Mouse (Mus musculus): ENCODE results near the gene Glg1. TPM values are rescaled to one million over a fixed set of nuclear protein-coding genes. Genes with fewer than 3 reads are reported as not detected.

The Glg1 gene
- polyA plus RNA-seq, 1 experiment = 40.8 TPM

- Histone ChIP-seq H3K4me3 (ENCODE audit: insufficient read depth, low read depth, low read length) (no peak overlapping the region), H3K27me3 (replicated peaks; ENCODE audit: control insufficient read depth, insufficient read depth, low read length) (no peaks in the 10 kb centered on the region; the same call in 1 of the 2 replicates), H3K36me3 (ENCODE audit: control insufficient read depth, insufficient read depth, low read length) (no peaks in the 10 kb centered on the region), H3K4me1 (ENCODE audit: control insufficient read depth, insufficient read depth, low read length) (no peaks in the 10 kb centered on the region; the same call in 1 of the 2 replicates), H3K27ac (ENCODE audit: insufficient read depth, low read depth, low read length) (peak overlapping the region; percentile 86)
- peak; percentile 64 for DNase-seq
- TF ChIP-seq POLR2A (IDR thresholded peaks at IDR 0.05; ENCODE audit: low read depth, low read length) (no peak), CTCF (conservative IDR thresholded peaks at IDR 0.05; ENCODE audit: insufficient read depth, insufficient read length, low read depth, low read length) (no peak)
- whole genome bisulfite sequencing = 48% methylated on average over 2 of the region's 2 CpGs
These were observed 5.7 kb upstream of the Glg1 start for GRCm38 (mm10) chr8:111264693-111265220.

- Histone ChIP-seq H3K27me3 (replicated peaks; ENCODE audit: control insufficient read depth, insufficient read depth, low read length) (no peaks in the 10 kb centered on the region), H3K4me1 (ENCODE audit: control insufficient read depth, insufficient read depth, low read length) (no peaks in the 10 kb centered on the region; the same call in 1 of the 2 replicates), H3K27ac (ENCODE audit: insufficient read depth, low read depth, low read length) (no peak overlapping the region), H3K4me3 (ENCODE audit: insufficient read depth, low read depth, low read length) (no peak overlapping the region), H3K36me3 (ENCODE audit: control insufficient read depth, insufficient read depth, low read length) (no peaks in the 10 kb centered on the region)
- DNase-seq = no peak
- TF ChIP-seq POLR2A (IDR thresholded peaks at IDR 0.05; ENCODE audit: low read depth, low read length) (no peak), CTCF (conservative IDR thresholded peaks at IDR 0.05; ENCODE audit: insufficient read depth, insufficient read length, low read depth, low read length) (no peak)
- WGBS = 56% methylated on average over 4 of the region's 4 CpGs
These were observed 3.0 kb upstream of the Glg1 start for GRCm38 (mm10) chr8:111261981-111262381.

- TF ChIP-seq CTCF (conservative IDR thresholded peaks at IDR 0.05; ENCODE audit: insufficient read depth, insufficient read length, low read depth, low read length) (no peak), POLR2A (IDR thresholded peaks at IDR 0.05; ENCODE audit: low read depth, low read length) (no peak)
- Histone ChIP-seq H3K27ac (ENCODE audit: insufficient read depth, low read depth, low read length) (no peak overlapping the region), H3K4me3 (ENCODE audit: insufficient read depth, low read depth, low read length) (no peak overlapping the region), H3K27me3 (replicated peaks; ENCODE audit: control insufficient read depth, insufficient read depth, low read length) (no peaks in the 10 kb centered on the region), H3K36me3 (ENCODE audit: control insufficient read depth, insufficient read depth, low read length) (no peaks in the 10 kb centered on the region), H3K4me1 (ENCODE audit: control insufficient read depth, insufficient read depth, low read length) (no peaks in the 10 kb centered on the region; the same call in 1 of the 2 replicates)
- DNase-seq = peak; percentile 72
- 68% methylated on average over 5 of the region's 5 CpGs for WGBS
These were observed 1.2 kb upstream of the Glg1 start for GRCm38 (mm10) chr8:111260251-111260650.

GRCm38 (mm10) chr8:111259408-111259741 lies 359 bp upstream of the Glg1 start:
- peaks cover 5% of the 10 kb centered on the region; the same call in 1 of the 2 replicates for H3K4me1 ChIP-seq (ENCODE audit: control insufficient read depth, insufficient read depth, low read length)
- no peak for TF ChIP-seq POLR2A (IDR thresholded peaks at IDR 0.05; ENCODE audit: low read depth, low read length)
- TF ChIP-seq CTCF (conservative IDR thresholded peaks at IDR 0.05; ENCODE audit: insufficient read depth, insufficient read length, low read depth, low read length) = no peak
- peak overlapping the region; percentile 93 for H3K4me3 ChIP-seq (ENCODE audit: insufficient read depth, low read depth, low read length)
- 8% methylated on average over 13 of the region's 13 CpGs for WGBS
- no peak for DNase-seq
- H3K36me3 ChIP-seq (ENCODE audit: control insufficient read depth, insufficient read depth, low read length) = no peaks in the 10 kb centered on the region
- no peaks in the 10 kb centered on the region for H3K27me3 ChIP-seq (replicated peaks; ENCODE audit: control insufficient read depth, insufficient read depth, low read length)
- peak overlapping the region; percentile 85 for H3K27ac ChIP-seq (ENCODE audit: insufficient read depth, low read depth, low read length)

- no peaks in the 10 kb centered on the region for H3K27me3 ChIP-seq (replicated peaks; ENCODE audit: control insufficient read depth, insufficient read depth, low read length)
- no peak for DNase-seq
- no peaks in the 10 kb centered on the region for H3K36me3 ChIP-seq (ENCODE audit: control insufficient read depth, insufficient read depth, low read length)
- H3K27ac ChIP-seq (ENCODE audit: insufficient read depth, low read depth, low read length) = peak overlapping the region; percentile 85
- peaks cover 5% of the 10 kb centered on the region; the same call in 1 of the 2 replicates for H3K4me1 ChIP-seq (ENCODE audit: control insufficient read depth, insufficient read depth, low read length)
- peak overlapping the region; percentile 93 for H3K4me3 ChIP-seq (ENCODE audit: insufficient read depth, low read depth, low read length)
- no peak for TF ChIP-seq CTCF (conservative IDR thresholded peaks at IDR 0.05; ENCODE audit: insufficient read depth, insufficient read length, low read depth, low read length)
- no peak for TF ChIP-seq POLR2A (IDR thresholded peaks at IDR 0.05; ENCODE audit: low read depth, low read length)
- under 1% methylated on average over 26 of the region's 26 CpGs for WGBS
These were observed 896 bp downstream of the Glg1 start for GRCm38 (mm10) chr8:111258010-111258630.

- no peaks in the 10 kb centered on the region for H3K36me3 ChIP-seq (ENCODE audit: control insufficient read depth, insufficient read depth, low read length)
- peaks cover 7% of the 10 kb centered on the region; the same call in 1 of the 2 replicates for H3K4me1 ChIP-seq (ENCODE audit: control insufficient read depth, insufficient read depth, low read length)
- 38% methylated on average over 4 of the region's 4 CpGs for WGBS
- no peak overlapping the region for H3K4me3 ChIP-seq (ENCODE audit: insufficient read depth, low read depth, low read length)
- peak; percentile 34 for DNase-seq
- no peaks in the 10 kb centered on the region for H3K27me3 ChIP-seq (replicated peaks; ENCODE audit: control insufficient read depth, insufficient read depth, low read length)
- TF ChIP-seq POLR2A (IDR thresholded peaks at IDR 0.05; ENCODE audit: low read depth, low read length) = no peak
- TF ChIP-seq CTCF (conservative IDR thresholded peaks at IDR 0.05; ENCODE audit: insufficient read depth, insufficient read length, low read depth, low read length) = no peak
- peak overlapping the region; percentile 71 for H3K27ac ChIP-seq (ENCODE audit: insufficient read depth, low read depth, low read length)
These were observed 6.4 kb downstream of the Glg1 start for GRCm38 (mm10) chr8:111252487-111253112.

- 34% methylated on average over 2 of the region's 2 CpGs for WGBS
- peak; percentile 65 for DNase-seq
- Histone ChIP-seq H3K4me3 (ENCODE audit: insufficient read depth, low read depth, low read length) (no peak overlapping the region), H3K4me1 (ENCODE audit: control insufficient read depth, insufficient read depth, low read length) (peaks cover 20% of the 10 kb centered on the region; the same call in 1 of the 2 replicates), H3K36me3 (ENCODE audit: control insufficient read depth, insufficient read depth, low read length) (no peaks in the 10 kb centered on the region), H3K27ac (ENCODE audit: insufficient read depth, low read depth, low read length) (peak overlapping the region; percentile 15; the same call in 1 of the 2 replicates), H3K27me3 (replicated peaks; ENCODE audit: control insufficient read depth, insufficient read depth, low read length) (no peaks in the 10 kb centered on the region)
- TF ChIP-seq POLR2A (IDR thresholded peaks at IDR 0.05; ENCODE audit: low read depth, low read length) (no peak), CTCF (conservative IDR thresholded peaks at IDR 0.05; ENCODE audit: insufficient read depth, insufficient read length, low read depth, low read length) (no peak)
These were observed 8.9 kb downstream of the Glg1 start for GRCm38 (mm10) chr8:111250111-111250510.
